Mouse (Mus musculus): ENCODE data around the gene Atp6v1g3. TPM values are rescaled to one million over a fixed set of nuclear protein-coding genes. Genes with fewer than 3 reads are reported as not detected.

Atp6v1g3 gene
- polyA plus RNA-seq, 1 experiment, result not detected

DNA sequence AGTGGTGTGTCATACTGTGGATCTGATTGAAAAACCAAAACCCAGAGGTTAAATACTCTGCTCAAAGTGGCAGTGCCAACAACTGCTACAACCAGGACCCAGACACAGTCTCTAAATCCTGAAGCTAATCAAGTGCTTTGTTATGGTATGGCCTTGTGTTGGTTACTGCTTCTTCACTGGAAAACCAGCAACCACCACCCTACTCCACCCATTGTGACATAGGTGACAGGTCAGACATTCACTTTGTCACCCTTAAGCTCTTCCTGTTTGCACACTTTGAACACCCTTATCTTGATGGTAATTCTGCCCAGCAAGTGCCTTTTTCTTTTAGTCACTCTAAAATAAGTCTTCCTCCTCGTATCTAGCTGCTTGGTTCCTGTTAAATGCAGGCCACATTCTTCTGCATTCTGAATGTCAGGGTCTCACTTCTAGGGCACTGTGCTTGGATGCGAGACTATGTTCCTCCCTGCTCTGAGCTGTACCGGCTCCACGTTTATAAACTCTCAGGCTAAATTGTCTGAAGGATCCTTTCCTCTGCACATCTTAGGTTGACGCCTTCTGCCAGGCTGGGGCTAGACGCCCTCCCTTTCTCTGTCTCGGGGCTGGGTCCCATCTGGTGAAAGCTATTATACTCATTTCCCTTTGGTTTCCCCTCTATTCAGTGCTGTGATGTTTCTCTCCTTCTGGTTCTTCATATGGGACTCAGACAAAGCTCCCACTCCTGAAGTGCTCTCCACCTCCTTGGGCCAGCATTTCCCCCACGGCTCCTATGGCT lies 30.8 kb downstream of the Atp6v1g3 start:
- no peak overlapping the region for H3K4me3 ChIP-seq (ENCODE audit: insufficient read depth, low read depth, low read length)
- no peaks in the 10 kb centered on the region for H3K4me1 ChIP-seq (ENCODE audit: control insufficient read depth, insufficient read depth, insufficient read length, low read length)
- no peak overlapping the region for H3K27ac ChIP-seq (replicated peaks; ENCODE audit: low read depth, low read length)

DNA sequence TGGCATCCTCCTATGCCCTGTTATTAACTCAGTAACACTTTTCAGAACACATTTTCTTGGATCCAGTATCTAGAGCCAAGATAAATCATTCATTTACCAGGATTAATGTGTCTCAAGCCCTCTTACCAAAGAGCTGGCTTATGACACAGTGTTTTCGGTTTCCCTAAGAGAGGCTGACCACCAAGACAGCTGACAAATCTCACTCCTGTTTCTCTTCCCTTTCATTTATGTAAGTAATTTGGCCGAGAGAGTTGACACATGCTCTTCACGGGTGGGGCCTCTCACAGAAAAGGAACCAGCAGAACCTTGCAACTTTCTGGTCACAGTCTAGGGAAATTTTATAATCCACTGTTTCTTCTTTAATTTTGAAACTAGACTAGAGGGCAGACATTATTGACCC lies 49.1 kb downstream of the Atp6v1g3 start:
- H3K4me3 ChIP-seq (ENCODE audit: insufficient read depth, low read depth, low read length), result no peak overlapping the region
- H3K27ac ChIP-seq (replicated peaks; ENCODE audit: low read depth, low read length), result no peak overlapping the region
- no peaks in the 10 kb centered on the region for H3K4me1 ChIP-seq (ENCODE audit: control insufficient read depth, insufficient read depth, insufficient read length, low read length)

DNA sequence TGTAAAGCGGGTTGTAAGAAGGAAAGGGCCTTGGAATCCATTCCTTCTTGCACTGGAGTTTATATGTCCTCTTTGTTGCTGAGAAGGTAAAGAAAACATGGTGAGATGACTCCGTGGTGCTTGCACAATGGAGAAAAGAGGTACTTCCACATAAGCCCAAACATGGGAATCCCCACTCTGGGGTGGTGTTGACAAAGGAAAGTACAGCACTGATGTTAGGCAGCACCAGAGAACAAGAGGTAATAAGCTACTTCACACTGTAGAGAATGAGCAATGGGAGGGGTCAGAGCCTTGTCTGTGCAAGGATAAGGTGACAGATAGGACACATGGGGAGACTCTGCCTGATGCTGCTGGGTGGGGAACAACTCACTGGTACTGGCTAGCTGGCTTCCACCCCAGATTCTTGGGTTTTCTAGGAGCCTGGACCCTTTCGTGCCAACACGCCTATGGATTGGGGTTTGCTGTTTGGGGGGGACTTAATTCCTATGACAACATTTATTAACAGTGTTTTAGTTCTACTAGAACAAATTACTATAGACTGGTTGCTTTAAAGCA lies 49.6 kb downstream of the Atp6v1g3 start:
- Histone ChIP-seq H3K4me1 (ENCODE audit: control insufficient read depth, insufficient read depth, insufficient read length, low read length) (no peaks in the 10 kb centered on the region), H3K27ac (replicated peaks; ENCODE audit: low read depth, low read length) (no peak overlapping the region; the same call in 1 of the 2 replicates), H3K4me3 (ENCODE audit: insufficient read depth, low read depth, low read length) (no peak overlapping the region)

DNA sequence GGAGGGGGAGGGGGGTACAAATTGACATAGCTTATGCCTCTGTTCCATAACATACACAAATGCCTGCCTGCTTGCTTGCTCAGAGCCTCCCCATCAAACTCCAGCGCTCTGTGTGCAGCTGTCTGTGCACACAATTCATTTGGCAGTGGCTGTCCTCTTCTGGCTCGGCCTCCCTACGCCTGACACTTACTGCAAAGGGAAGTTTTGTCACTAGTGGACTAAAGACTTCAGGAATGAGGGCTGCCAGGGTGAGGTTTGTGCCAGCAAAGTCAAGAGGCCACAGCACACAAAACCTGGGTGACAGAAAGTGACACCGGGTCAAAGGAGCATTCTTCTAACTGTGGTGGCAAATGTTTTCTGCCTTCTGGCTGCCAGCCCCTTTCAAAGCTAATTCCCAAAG lies 52.6 kb downstream of the Atp6v1g3 start:
- Histone ChIP-seq H3K4me3 (ENCODE audit: insufficient read depth, low read depth, low read length) (no peak overlapping the region), H3K4me1 (ENCODE audit: control insufficient read depth, insufficient read depth, insufficient read length, low read length) (no peaks in the 10 kb centered on the region), H3K27ac (replicated peaks; ENCODE audit: low read depth, low read length) (no peak overlapping the region)

DNA sequence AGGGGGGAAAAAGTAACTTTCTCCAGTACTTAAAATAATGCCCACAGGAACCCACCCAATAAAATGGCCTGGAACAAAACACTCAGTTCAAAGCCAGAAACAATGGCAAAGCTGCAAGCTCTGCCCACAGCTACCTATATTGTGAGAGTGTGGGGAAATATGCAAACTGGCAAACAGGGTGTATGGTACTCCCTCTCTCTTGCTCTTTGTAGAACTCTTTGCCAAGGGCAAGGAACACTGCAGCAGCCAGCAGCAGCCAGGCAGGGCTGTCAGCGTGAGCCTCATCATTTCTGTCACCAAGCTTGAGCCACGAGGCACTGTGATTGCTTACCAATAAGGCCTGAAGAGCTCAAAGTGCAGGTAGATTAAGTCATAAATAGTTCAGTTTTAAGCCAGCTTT lies 53.0 kb downstream of the Atp6v1g3 start:
- Histone ChIP-seq H3K4me3 (ENCODE audit: insufficient read depth, low read depth, low read length) (no peak overlapping the region), H3K27ac (replicated peaks; ENCODE audit: low read depth, low read length) (no peak overlapping the region), H3K4me1 (ENCODE audit: control insufficient read depth, insufficient read depth, insufficient read length, low read length) (no peaks in the 10 kb centered on the region)

DNA sequence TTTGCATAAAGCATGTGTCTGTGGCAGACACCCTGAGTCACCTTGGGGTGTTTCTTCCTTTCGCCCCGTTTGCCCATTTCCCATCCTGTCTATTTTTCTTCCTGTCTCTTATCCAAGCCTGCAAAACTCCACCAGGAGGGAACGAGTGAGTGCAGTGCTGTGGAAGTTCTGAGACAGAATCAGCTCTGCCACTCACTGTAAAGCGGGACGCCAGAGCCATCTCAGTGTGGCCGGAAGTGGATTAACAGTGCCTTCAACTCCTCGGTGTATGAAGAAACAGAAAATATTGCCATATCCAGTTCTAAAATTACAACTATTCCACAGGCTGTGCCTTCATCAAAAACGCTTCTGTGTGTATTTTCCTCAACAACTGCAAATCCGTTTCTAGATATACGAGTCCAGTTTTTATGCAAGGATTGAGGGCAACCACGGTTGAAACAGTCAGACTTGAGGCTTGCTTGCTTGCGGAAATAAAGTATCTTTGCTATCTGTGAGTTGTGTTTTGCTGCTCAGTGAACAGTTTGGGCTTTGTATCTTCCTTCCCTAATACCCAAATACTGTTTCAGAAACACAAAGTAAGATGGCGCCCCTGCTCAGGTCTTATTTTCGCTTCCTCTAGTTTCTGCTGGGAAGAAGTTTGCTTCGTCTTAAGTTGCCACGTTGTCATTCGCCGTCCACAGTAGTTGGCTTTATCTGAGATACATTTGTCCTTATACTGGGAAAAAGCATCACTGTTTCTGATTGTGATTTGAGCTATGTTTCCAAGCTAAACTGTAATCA lies 54.1 kb downstream of the Atp6v1g3 start:
- Histone ChIP-seq H3K4me3 (ENCODE audit: insufficient read depth, low read depth, low read length) (no peak overlapping the region), H3K27ac (replicated peaks; ENCODE audit: low read depth, low read length) (no peak overlapping the region), H3K4me1 (ENCODE audit: control insufficient read depth, insufficient read depth, insufficient read length, low read length) (no peaks in the 10 kb centered on the region)

DNA sequence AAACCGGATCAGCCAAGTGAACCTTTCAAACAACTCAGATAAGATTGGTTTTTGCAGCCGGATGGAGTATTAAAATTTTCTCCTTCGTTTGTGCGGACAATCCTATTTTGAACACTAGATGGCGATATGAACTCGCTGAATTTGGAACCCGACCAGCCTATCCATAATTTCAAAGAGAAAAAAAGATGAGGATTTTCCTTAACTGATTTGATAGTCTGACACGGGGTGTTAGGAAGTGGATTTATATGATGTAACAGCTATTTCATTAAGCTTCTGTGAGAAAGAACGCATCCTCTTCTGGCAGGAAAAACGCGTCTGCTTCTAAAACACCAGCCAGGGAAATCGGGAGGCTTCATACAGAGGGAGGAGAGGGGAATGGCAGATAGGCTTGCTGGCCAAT lies 54.8 kb downstream of the Atp6v1g3 start:
- Histone ChIP-seq H3K4me1 (ENCODE audit: control insufficient read depth, insufficient read depth, insufficient read length, low read length) (no peaks in the 10 kb centered on the region), H3K4me3 (ENCODE audit: insufficient read depth, low read depth, low read length) (no peak overlapping the region), H3K27ac (replicated peaks; ENCODE audit: low read depth, low read length) (no peak overlapping the region)

DNA sequence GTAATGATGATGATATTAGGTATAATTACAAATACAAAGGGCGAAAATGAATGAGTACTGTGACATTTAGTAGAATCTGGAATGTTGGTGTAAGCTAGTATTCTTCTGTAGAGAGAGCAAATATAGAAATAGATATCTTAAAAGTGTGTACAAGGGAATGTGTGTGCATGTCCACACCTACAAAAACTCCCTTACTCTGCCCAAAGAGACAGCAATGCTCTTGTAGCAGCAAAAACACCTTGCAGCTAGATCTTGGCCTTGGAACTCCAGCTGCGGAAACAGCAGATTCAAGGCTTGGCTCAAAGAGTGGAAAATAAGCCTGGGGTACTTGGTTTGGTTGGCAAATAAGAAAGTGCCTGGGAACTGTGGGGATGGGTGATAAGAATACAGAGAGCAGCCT lies 57.0 kb downstream of the Atp6v1g3 start:
- no peak overlapping the region for H3K27ac ChIP-seq (replicated peaks; ENCODE audit: low read depth, low read length)
- H3K4me1 ChIP-seq (ENCODE audit: control insufficient read depth, insufficient read depth, insufficient read length, low read length), result no peaks in the 10 kb centered on the region
- H3K4me3 ChIP-seq (ENCODE audit: insufficient read depth, low read depth, low read length), result no peak overlapping the region

DNA sequence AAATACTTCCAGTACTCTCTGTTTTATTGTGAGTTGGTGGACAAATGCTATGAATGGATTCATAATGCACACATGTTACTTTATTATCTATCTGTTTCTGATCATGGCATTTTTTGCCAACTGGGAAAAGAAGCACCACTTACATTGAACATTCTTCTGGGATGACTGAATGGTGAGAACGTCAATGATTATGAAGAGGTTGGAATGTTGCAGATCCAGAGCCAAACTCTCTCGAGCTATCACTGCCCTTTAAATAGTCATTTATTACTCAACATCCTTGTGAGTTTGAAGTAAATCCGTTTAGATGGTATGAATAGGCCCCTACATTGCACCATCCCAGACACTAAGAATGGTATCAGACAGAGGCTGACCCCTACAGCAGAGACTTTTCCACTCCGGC lies 58.1 kb downstream of the Atp6v1g3 start:
- no peak overlapping the region for H3K27ac ChIP-seq (replicated peaks; ENCODE audit: low read depth, low read length)
- H3K4me3 ChIP-seq (ENCODE audit: insufficient read depth, low read depth, low read length), result no peak overlapping the region

DNA sequence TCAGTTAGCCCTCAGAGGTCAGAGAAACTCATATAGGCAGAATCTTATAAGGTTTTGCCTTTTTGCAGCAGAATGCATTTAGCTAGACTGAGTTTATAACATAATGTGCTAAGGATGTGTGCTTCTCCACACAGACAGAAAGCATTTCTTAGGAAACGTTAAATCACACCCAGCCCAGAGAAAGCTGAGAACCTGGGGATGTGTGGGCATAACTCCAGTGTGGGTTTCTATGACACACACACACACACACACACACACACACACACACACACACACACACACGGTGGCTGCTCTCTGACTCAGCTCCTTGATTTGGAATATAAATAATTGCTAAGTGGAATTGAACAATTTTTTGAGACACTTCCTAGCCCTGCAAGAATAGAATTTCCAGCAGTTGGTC lies 61.2 kb downstream of the Atp6v1g3 start:
- Histone ChIP-seq H3K4me1 (ENCODE audit: control insufficient read depth, insufficient read depth, insufficient read length, low read length) (no peaks in the 10 kb centered on the region), H3K4me3 (ENCODE audit: insufficient read depth, low read depth, low read length) (no peak overlapping the region), H3K27ac (replicated peaks; ENCODE audit: low read depth, low read length) (no peak overlapping the region)

More for the DNA sequence above, 58.1 kb downstream of the Atp6v1g3 start:
- H3K4me1 ChIP-seq (ENCODE audit: control insufficient read depth, insufficient read depth, insufficient read length, low read length), result no peaks in the 10 kb centered on the region

DNA sequence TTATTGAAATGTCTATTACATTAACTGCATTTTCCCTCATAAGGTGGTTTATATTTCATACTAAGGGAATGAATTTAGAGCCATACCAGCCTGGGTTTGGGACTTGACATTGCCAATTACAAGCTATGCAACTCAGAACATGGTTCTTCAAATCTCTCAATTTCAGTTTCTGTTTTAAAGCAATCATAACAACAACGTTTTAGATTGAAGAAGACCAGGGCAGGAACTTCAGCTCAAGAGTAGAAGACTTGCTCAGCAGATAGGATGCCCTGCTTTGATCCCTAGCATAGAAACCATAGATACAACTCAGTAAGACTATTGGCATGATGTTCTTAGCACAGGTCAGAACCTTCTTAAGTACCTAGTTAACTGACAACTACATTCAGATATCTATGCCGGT lies 63.9 kb downstream of the Atp6v1g3 start:
- Histone ChIP-seq H3K27ac (replicated peaks; ENCODE audit: low read depth, low read length) (no peak overlapping the region), H3K4me1 (ENCODE audit: control insufficient read depth, insufficient read depth, insufficient read length, low read length) (no peaks in the 10 kb centered on the region), H3K4me3 (ENCODE audit: insufficient read depth, low read depth, low read length) (no peak overlapping the region)

Other genes with a start within 250 kb of the Atp6v1g3 start
- gene Ptprc, start 98.0 kb upstream of the Atp6v1g3 start, polyA plus RNA-seq (2012; ENCODE audit: insufficient read depth, insufficient read length, missing spikeins), result 4.7 and 6.1 TPM in 2 replicates